Mouse (Mus musculus): ENCODE data around the gene Retreg1. TPM values are rescaled to one million over a fixed set of nuclear protein-coding genes. Genes with fewer than 3 reads are reported as not detected.
"Not testable (repeated sequence)": the region's sequence is repeated elsewhere in the genome, so short reads cannot be mapped to it uniquely, and the experiment has no call there.

The Retreg1 gene
- polyA plus RNA-seq, 1 experiment from 2014 or later, result 7.1 TPM

DNA sequence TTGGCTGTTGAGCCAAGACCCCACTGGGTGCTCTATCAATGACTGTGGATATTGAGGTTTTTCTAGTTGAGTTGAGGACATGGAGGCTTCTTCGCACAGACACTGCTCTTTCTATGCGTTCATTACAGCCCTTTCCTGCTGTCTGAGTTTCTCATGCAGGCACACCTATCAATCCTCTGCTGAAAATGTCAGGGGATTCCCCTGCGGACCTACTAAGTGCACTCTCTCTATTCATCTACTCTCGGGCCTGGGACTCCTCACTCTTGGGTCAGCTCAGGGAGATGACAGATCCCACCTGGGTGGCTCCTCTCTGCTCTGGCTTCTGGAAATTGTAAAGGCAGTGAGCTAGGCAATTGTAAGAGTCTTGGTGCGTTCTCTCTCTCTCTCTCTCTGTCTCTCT is 117.3 kb downstream of the Retreg1 start:
- Histone ChIP-seq H3K9ac (no peak overlapping the region), H3K36me3 (no peaks in the 10 kb centered on the region), H3K4me1 (no peaks in the 10 kb centered on the region), H3K27me3 (replicated peaks) (no peaks in the 10 kb centered on the region), H3K4me3 (no peak overlapping the region), H3K4me2 (replicated peaks) (no peak overlapping the region), H3K27ac (no peak overlapping the region), H3K9me3 (no peaks in the 10 kb centered on the region)
- ATAC-seq (ENCODE audit: low FRiP score, low read depth), result no peak
- WGBS, result 84% methylated on average over 5 of the region's 5 CpGs

DNA sequence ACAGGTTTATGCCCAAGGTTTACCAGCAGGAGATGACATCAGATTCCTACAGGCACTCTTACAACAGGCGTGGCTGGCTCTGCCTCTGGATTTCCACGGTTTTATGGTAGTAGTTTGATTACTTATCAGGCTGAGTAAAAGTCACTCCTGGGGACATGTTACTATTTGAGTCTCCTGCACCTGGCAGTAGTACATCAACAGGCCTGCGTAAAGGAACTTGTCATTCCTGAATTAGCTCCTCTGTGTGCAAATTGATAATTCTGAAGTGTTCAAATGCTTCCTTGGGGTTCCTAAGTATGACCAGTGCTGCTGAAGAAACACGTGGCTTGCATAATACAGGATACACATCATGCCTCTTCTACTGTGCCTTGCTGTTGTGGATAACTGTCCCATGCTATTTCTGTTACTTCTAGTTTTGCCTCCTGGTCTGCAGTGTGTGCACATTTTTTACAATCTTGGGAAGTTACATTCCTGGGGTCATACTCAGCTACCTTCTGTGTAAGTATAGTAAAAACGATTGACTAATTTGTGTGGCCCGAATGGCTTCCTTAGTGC is 123.3 kb downstream of the Retreg1 start:
- no peaks in the 10 kb centered on the region for H3K36me3 ChIP-seq
- H3K9me3 ChIP-seq, result no peaks in the 10 kb centered on the region
- no peaks in the 10 kb centered on the region for H3K4me1 ChIP-seq
- no peak overlapping the region for H3K4me3 ChIP-seq
- no peak overlapping the region for H3K9ac ChIP-seq
- no peak overlapping the region for H3K27ac ChIP-seq
- no peak overlapping the region for H3K4me2 ChIP-seq (replicated peaks)
- WGBS, result 73% methylated on average over 6 of the region's 6 CpGs
- no peaks in the 10 kb centered on the region for H3K27me3 ChIP-seq (replicated peaks)
- ATAC-seq (ENCODE audit: low FRiP score, low read depth), result no peak

DNA sequence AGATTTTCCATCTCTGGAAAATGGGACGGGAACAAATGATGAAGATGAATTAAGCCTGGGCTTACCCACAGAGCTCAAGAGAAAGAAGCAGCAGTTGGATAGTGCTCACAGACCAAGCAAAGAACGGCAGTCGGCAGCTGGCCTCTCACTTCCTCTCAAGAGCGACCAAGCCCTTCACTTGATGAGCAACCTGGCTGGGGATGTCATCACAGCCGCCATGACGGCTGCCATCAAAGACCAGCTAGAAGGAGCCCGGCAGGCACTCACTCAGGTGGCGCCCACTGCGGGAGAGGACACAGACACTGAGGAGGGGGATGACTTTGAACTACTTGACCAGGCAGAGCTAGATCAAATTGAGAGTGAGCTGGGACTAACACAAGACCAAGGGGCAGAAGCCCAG is 128.6 kb downstream of the Retreg1 start:
- Histone ChIP-seq H3K27ac (no peak overlapping the region), H3K4me2 (replicated peaks) (no peak overlapping the region), H3K4me3 (no peak overlapping the region), H3K27me3 (replicated peaks) (no peaks in the 10 kb centered on the region), H3K36me3 (no peaks in the 10 kb centered on the region), H3K9ac (no peak overlapping the region), H3K9me3 (no peaks in the 10 kb centered on the region), H3K4me1 (no peaks in the 10 kb centered on the region)
- ATAC-seq (ENCODE audit: low FRiP score, low read depth), result no peak
- WGBS, result 86% methylated on average over 9 of the region's 9 CpGs

DNA sequence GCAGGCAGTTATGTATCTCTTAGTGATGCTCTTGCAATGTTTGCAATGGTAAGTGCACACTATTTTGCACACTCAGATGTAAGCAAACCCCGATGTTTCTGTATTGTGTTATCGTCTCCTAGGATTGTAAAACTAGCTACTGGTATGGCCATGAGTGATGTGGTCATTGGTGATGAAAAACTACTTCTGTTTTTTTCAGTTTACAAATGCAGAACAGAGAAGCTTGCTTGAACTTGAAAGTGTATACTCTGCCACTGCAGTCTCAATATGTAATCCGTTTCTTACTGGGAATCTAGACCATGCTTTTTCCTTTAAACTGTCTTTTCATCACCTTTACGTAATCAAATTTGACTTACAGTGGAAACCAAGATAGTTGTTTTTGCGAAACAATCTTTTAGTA is 129.8 kb downstream of the Retreg1 start:
- no peak for ATAC-seq (ENCODE audit: low FRiP score, low read depth)
- no peak overlapping the region for H3K4me2 ChIP-seq (replicated peaks)
- no peak overlapping the region for H3K9ac ChIP-seq
- H3K27me3 ChIP-seq (replicated peaks), result no peaks in the 10 kb centered on the region
- H3K4me1 ChIP-seq, result no peaks in the 10 kb centered on the region
- H3K4me3 ChIP-seq, result no peak overlapping the region
- no peaks in the 10 kb centered on the region for H3K9me3 ChIP-seq
- H3K36me3 ChIP-seq, result no peaks in the 10 kb centered on the region
- no peak overlapping the region for H3K27ac ChIP-seq
- WGBS, result 91% methylated on average over 5 of the region's 5 CpGs

DNA sequence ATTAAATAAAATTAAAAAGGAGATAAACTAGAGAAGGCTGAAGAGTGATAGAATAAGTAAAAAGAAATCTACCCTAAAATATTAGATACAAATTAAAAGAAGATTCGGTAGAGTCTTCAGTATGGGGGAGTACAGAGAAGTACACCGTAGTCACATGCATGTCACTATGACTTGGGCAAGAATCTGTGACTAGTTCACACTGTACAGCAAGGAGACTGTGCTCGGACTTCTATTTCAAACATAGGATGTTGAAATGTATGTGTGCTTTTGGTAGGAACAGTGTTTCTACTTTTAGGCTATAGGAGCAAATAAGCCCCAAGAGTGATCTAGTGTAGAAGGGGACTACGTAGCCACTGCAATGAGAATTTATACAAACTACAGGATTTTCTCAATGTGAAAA is 131.4 kb downstream of the Retreg1 start:
- Histone ChIP-seq H3K4me2 (replicated peaks) (no peak overlapping the region), H3K27me3 (replicated peaks) (no peaks in the 10 kb centered on the region), H3K36me3 (no peaks in the 10 kb centered on the region), H3K9me3 (no peaks in the 10 kb centered on the region), H3K4me1 (no peaks in the 10 kb centered on the region), H3K4me3 (no peak overlapping the region), H3K9ac (no peak overlapping the region), H3K27ac (no peak overlapping the region)
- no peak for ATAC-seq (ENCODE audit: low FRiP score, low read depth)
- 93% methylated on average over 4 of the region's 4 CpGs for WGBS

DNA sequence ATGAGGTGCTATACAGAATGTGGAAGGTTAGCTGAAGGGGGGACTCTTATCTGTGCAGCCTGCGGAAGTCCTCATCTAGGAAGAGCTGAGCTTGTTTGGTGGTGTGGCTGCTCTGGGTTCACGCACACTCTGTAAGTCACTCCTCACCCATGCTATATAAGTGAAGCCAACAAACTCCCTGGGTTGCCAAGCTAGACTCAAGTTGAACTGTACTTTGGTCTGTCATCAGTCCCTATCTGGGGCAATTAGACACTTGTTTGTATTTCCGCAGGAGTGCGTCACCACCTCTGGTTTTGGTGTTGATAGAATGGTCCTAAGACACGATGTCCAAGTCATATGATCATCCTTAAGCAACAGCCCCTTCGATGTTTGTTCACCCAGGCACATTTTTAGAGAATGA is 132.8 kb downstream of the Retreg1 start:
- Histone ChIP-seq H3K9ac (no peak overlapping the region), H3K27ac (no peak overlapping the region), H3K4me1 (no peaks in the 10 kb centered on the region), H3K4me3 (no peak overlapping the region), H3K4me2 (replicated peaks) (no peak overlapping the region), H3K36me3 (no peaks in the 10 kb centered on the region), H3K27me3 (replicated peaks) (no peaks in the 10 kb centered on the region), H3K9me3 (no peaks in the 10 kb centered on the region)
- no peak for ATAC-seq (ENCODE audit: low FRiP score, low read depth)
- 90% methylated on average over 6 of the region's 6 CpGs for WGBS

DNA sequence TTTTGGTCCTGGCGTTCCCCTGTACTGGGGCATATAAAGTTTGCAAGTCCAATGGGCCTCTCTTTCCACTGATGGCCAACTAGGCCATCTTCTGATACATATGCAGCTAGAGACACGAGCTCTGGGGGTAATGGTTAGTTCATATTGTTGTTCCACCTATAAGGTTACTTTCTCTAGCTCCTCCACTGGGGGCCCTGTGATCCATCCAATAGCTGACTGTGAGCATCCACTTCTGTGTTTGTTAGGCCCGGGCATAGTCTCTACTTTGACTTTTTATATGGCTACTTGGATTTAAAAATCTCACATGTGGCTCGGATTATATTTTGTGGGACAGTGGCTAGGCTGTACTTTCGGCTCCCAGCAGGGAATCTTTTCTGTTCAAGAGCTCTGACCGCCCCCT is 140.6 kb downstream of the Retreg1 start:
- 18% methylated on average over 6 of the region's 6 CpGs for WGBS
- Histone ChIP-seq H3K4me2 (replicated peaks) (peak overlapping the region; percentile 90), H3K4me1 (peaks cover 18% of the 10 kb centered on the region), H3K27ac (peak overlapping the region; percentile 46; the same call in 1 of the 2 replicates), H3K9ac (peak overlapping the region; percentile 61), H3K4me3 (peak overlapping the region; percentile 97), H3K36me3 (peaks cover 17% of the 10 kb centered on the region)
- ATAC-seq (ENCODE audit: low FRiP score, low read depth), result peak; percentile 46
- not testable (repeated sequence) for H3K27me3 ChIP-seq (replicated peaks); H3K9me3 ChIP-seq

DNA sequence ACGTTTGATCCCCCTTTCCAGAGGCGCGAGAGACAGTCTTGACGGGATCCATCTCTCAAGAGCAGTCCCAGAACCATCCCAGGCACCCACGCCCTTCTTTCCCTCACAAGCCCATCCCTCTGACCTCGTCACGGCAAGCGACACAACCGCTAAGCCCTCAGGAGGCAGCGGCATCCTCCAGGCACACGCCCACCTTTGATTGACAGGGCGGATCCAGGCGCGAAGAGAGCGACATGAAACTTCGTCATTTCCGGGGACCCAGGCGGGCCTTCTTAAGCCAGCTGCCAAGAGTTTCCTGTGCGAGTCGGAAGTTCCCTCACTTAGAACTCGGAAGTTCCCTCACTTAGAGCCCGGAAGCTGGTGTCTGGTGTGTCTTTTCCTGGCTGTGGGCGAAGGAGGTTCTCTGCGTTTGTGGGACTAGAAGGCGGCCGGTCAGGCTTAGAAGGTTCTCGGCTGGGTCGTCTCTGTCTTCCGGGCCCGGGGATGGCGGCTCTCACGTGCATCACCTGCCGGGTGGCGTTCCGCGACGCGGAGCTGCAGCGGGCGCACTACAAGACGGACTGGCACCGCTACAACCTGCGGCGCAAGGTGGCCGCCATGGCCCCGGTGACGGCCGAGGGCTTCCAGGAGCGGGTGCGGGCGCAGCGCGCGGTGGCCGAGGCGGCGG is 141.2 kb downstream of the Retreg1 start, which contains the start of gene Zfp622:
Zfp622 (plus strand) TSS at position 300 of the 667 bp plus-strand sequence.
- Histone ChIP-seq H3K4me1 (peaks cover 18% of the 10 kb centered on the region), H3K4me3 (peak within 1 kb of the TSS; percentile 97), H3K9ac (peak within 1 kb of the TSS; percentile 96), H3K27me3 (replicated peaks) (no peaks in the 10 kb centered on the region), H3K27ac (peak within 1 kb of the TSS; percentile 64), H3K36me3 (peaks cover 17% of the 10 kb centered on the region), H3K9me3 (no peaks in the 10 kb centered on the region), H3K4me2 (replicated peaks) (peak within 1 kb of the TSS; percentile 90)
- under 1% methylated on average over 57 of the region's 57 CpGs for WGBS
- ATAC-seq (ENCODE audit: low FRiP score, low read depth), result peak; percentile 97

DNA sequence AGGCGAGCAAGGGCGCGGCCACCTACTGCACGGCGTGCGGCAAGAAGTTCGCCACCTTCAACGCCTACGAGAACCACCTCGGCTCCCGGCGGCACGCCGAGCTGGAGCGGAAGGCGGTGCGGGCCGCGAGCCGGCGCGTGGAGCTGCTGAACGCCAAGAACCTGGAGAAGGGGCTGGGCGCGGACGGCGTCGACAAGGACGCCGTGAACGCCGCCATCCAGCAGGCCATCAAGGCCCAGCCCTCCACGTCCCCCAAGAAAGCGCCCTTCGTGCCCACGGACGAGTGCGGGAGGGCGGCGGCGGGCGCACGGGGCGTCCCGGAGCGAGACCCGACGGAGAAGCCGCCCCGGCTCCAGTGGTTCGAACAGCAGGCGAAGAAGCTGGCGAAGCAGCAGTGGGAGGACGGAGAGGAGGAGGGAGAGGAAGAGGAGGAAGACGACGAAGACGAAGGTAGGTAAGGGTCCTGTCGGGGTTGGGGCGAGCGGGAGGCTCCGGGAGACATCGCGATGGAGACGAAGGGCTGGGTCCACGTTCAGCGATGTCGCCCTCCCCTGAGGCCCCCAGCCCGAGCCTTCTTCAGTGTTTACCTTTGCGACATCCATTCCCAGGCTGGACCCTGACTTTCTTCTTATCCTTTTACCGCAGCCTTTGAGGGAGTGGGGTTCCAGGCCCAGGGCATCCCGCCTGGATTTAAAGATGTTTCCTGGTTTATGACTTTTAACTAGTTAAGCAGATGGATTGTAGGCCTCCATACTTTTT is 141.9 kb downstream of the Retreg1 start:
- Histone ChIP-seq H3K27me3 (replicated peaks) (no peaks in the 10 kb centered on the region), H3K4me3 (peak overlapping the region; percentile 97), H3K4me1 (peaks cover 18% of the 10 kb centered on the region), H3K9me3 (no peaks in the 10 kb centered on the region), H3K9ac (peak overlapping the region; percentile 96), H3K36me3 (peaks cover 17% of the 10 kb centered on the region), H3K27ac (peak overlapping the region; percentile 64), H3K4me2 (replicated peaks) (peak overlapping the region; percentile 90)
- peak; percentile 36 for ATAC-seq (ENCODE audit: low FRiP score, low read depth)
- WGBS, result under 1% methylated on average over 71 of the region's 71 CpGs

DNA sequence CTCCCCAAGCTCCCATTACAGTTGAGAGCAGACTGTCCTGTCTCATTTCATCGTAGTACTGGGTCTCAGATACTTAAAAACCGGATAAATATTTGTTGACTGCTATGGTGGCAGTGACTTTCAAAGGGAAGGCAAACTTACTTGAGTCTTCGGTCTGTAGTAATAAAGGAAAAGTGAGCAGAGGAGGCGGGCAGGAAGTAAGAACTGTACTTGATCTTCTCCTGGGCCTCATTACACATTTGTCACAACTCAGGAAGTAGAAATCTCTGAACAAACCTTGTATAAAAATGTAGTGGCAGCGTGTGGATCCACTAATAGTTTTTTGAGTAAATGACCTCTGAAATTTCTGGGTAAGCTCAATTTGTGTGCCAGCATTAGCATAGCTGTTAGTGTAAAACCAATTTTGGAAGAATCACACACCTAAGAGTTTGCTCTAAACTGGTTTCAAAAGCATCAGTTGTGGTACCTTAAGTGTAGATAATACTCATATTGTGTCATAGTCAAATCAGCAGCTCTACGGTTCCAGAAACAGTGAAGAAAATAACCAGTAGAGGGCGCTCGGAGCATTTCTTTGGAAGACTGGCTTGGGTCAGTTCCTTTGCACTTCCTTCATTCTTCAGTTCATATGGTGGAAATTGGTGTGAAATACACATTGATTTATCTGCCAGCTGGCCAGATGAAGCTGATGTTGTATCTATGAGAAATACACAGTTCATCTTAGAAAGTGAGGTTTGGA is 150.2 kb downstream of the Retreg1 start:
- 68% methylated on average over 8 of the region's 8 CpGs for WGBS
- H3K4me1 ChIP-seq, result no peaks in the 10 kb centered on the region
- H3K36me3 ChIP-seq, result peaks cover 34% of the 10 kb centered on the region
- H3K27me3 ChIP-seq (replicated peaks), result no peaks in the 10 kb centered on the region
- no peak overlapping the region for H3K4me3 ChIP-seq
- no peaks in the 10 kb centered on the region for H3K9me3 ChIP-seq
- H3K27ac ChIP-seq, result no peak overlapping the region
- no peak for ATAC-seq (ENCODE audit: low FRiP score, low read depth)
- H3K9ac ChIP-seq, result no peak overlapping the region
- H3K4me2 ChIP-seq (replicated peaks), result no peak overlapping the region

DNA sequence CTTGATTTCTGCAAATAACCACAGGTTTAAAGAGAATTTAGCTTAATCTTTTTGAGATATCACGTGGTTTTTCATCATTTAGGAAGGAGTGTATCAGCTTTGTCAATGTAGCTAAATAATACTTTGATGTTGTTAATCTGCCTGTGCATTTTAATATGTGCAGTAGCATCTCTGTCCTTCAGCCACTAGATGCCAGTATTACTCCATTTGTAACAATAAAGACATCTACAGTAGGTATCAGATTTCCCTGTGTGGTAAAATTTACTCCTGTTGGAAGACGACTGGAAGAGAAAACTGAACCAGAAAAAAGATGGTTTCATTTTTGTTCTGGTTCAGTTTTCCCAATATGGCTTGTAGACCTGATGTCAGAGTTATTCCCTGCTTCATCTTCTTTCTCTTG is 152.5 kb downstream of the Retreg1 start:
- H3K27ac ChIP-seq, result no peak overlapping the region
- no peak overlapping the region for H3K4me2 ChIP-seq (replicated peaks)
- H3K4me1 ChIP-seq, result no peaks in the 10 kb centered on the region
- no peak overlapping the region for H3K4me3 ChIP-seq
- H3K27me3 ChIP-seq (replicated peaks), result no peaks in the 10 kb centered on the region
- no peaks in the 10 kb centered on the region for H3K9me3 ChIP-seq
- ATAC-seq (ENCODE audit: low FRiP score, low read depth), result 0 out of 2 replicates have a peak, but pooled peaks have one; percentile 48
- H3K9ac ChIP-seq, result no peak overlapping the region
- 54% methylated on average over 2 of the region's 2 CpGs for WGBS
- peaks cover 30% of the 10 kb centered on the region for H3K36me3 ChIP-seq

DNA sequence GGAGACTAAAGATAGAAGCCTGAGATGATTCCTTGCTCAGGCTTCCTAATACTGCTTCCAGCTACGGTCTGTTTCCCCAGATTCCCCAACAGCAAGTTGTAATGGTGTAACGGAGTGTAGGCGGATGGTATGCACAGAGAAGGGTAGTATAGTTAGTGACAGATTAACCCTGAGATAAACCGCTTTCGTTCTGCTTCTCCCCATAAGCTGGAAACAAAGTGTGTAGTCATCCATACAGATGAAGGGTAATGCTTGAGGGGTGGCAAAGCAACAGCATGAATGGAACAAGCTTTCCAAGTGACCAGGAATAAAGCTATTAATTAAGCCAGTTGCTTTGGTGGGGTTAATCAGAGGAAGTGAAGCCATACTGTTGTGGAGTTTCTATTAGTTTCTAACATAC is 156.6 kb downstream of the Retreg1 start:
- H3K4me3 ChIP-seq; ATAC-seq (ENCODE audit: low FRiP score, low read depth); H3K9ac ChIP-seq; H3K27me3 ChIP-seq (replicated peaks); H3K4me1 ChIP-seq; H3K4me2 ChIP-seq (replicated peaks); H3K9me3 ChIP-seq; H3K27ac ChIP-seq: not testable (repeated sequence)
- 30% methylated on average over 5 of the region's 5 CpGs for WGBS
- H3K36me3 ChIP-seq, result peaks cover 19% of the 10 kb centered on the region; the same call in 1 of the 2 replicates
